Mouse (Mus musculus) liver, embryonic 15.5 days (tissue): ENCODE measurements around the gene Tmem266. TPM values are rescaled to one million over a fixed set of nuclear protein-coding genes. Genes with fewer than 3 reads are reported as not detected.

ENCODE experiments used
- ATAC-seq: fragments of 200-750 bp; cut with Nextera tagmentation; 2 replicates; pipeline ENCODE4 v1.8.0; 2017; ENCODE audit warnings: moderate number of reproducible peaks, mild to moderate bottlenecking, moderate library complexity; ENCODE audit not compliant: insufficient read depth
- H3K27ac ChIP-seq: fragments of 300-500 bp; sonication (generic); replicated peaks from 2 replicates; pipeline ENCODE4 v1.5.1; 2015; ENCODE audit warnings: mild to moderate bottlenecking, inconsistent platforms
- H3K27me3 ChIP-seq: fragments of 300-500 bp; sonication (generic); 2 replicates; pipeline ENCODE4 v1.6.1; 2015; ENCODE audit warnings: mild to moderate bottlenecking, inconsistent platforms
- H3K36me3 ChIP-seq: fragments of 300-500 bp; sonication (generic); replicated peaks from 2 replicates; pipeline ENCODE4 v1.6.1; 2015; ENCODE audit warnings: moderate library complexity, mild to moderate bottlenecking, inconsistent platforms
- H3K4me1 ChIP-seq: fragments of 300-500 bp; sonication (generic); replicated peaks from 2 replicates; pipeline ENCODE4 v1.6.1; 2015; ENCODE audit warnings: inconsistent platforms
- H3K4me2 ChIP-seq: fragments of 300-500 bp; sonication (generic); 2 replicates; pipeline ENCODE4 v1.6.1; 2015; ENCODE audit warnings: moderate library complexity, mild to moderate bottlenecking, inconsistent platforms
- H3K4me3 ChIP-seq: fragments of 300-500 bp; sonication (generic); replicated peaks from 2 replicates; pipeline ENCODE4 v1.5.1; 2015; ENCODE audit warnings: mild to moderate bottlenecking, inconsistent platforms
- H3K9ac ChIP-seq: fragments of 300-500 bp; sonication (generic); 2 replicates; pipeline ENCODE4 v1.6.1; 2015; ENCODE audit warnings: moderate library complexity, mild to moderate bottlenecking, inconsistent platforms
- H3K9me3 ChIP-seq: fragments of 300-500 bp; sonication (generic); replicated peaks from 2 replicates; pipeline ENCODE4 v1.6.1; 2016; ENCODE audit warnings: inconsistent platforms
- WGBS: fragments of 180-500 bp; shearing (Covaris S2); methylation state at CpG from one replicate; pipeline ENCODE4 v1.1.7; 2015; ENCODE audit warnings: mixed read lengths; ENCODE audit not compliant: insufficient replicate concordance; 5-methylcytosine and 5-hydroxymethylcytosine counted together
- polyA plus RNA-seq: library from polyadenylated mRNA; unstranded; fragments of >200 nt; fragmentation: Nextera tagmentation; extraction: Ambion mirVana; gene quantifications from 2 replicates; pipeline ENCODE4 v1.2.1, GENCODE M21; 2015

The Tmem266 gene
- polyA plus RNA-seq, 1 experiment from 2014 or later = not detected

- H3K9ac ChIP-seq = no peak overlapping the region
- H3K27ac ChIP-seq = no peak overlapping the region
- H3K4me3 ChIP-seq = no peak overlapping the region
- ATAC-seq = peak; percentile 25; the same call in 1 of the 2 replicates
- H3K9me3 ChIP-seq = no peaks in the 10 kb centered on the region
- H3K27me3 ChIP-seq = no peaks in the 10 kb centered on the region
- WGBS = 9% methylated on average over 5 of the region's 5 CpGs
- no peaks in the 10 kb centered on the region for H3K4me1 ChIP-seq
- H3K4me2 ChIP-seq = no peak overlapping the region
- H3K36me3 ChIP-seq = no peaks in the 10 kb centered on the region
These were observed 15.2 kb upstream of the Tmem266 start for GRCm38 (mm10) chr9:55311560-55311959.

- no peak for ATAC-seq
- H3K4me2 ChIP-seq = no peak overlapping the region
- H3K27me3 ChIP-seq = no peaks in the 10 kb centered on the region
- no peak overlapping the region for H3K9ac ChIP-seq
- 45% methylated on average over 12 of the region's 12 CpGs for WGBS
- H3K27ac ChIP-seq = no peak overlapping the region
- H3K36me3 ChIP-seq = no peaks in the 10 kb centered on the region
- H3K9me3 ChIP-seq = no peaks in the 10 kb centered on the region
- no peak overlapping the region for H3K4me3 ChIP-seq
- no peaks in the 10 kb centered on the region for H3K4me1 ChIP-seq
These were observed 13.0 kb upstream of the Tmem266 start for GRCm38 (mm10) chr9:55313619-55314261.

GRCm38 (mm10) chr9:55322641-55323040 lies 4.1 kb upstream of the Tmem266 start:
- WGBS = 49% methylated on average over 1 of the region's 1 CpGs
- Histone ChIP-seq H3K4me1 (peaks cover 7% of the 10 kb centered on the region; the same call in 1 of the 2 replicates), H3K27ac (no peak overlapping the region), H3K9me3 (no peaks in the 10 kb centered on the region), H3K36me3 (no peaks in the 10 kb centered on the region), H3K27me3 (peaks cover 63% of the 10 kb centered on the region), H3K9ac (no peak overlapping the region), H3K4me2 (no peak overlapping the region), H3K4me3 (no peak overlapping the region)
- ATAC-seq = no peak

GRCm38 (mm10) chr9:55324085-55324484 lies 2.6 kb upstream of the Tmem266 start:
- no peak overlapping the region for H3K9ac ChIP-seq
- ATAC-seq = no peak
- no peak overlapping the region for H3K4me3 ChIP-seq
- H3K9me3 ChIP-seq = no peaks in the 10 kb centered on the region
- WGBS = 45% methylated on average over 8 of the region's 8 CpGs
- H3K4me1 ChIP-seq = peaks cover 7% of the 10 kb centered on the region; the same call in 1 of the 2 replicates
- H3K27me3 ChIP-seq = peaks cover 78% of the 10 kb centered on the region
- H3K27ac ChIP-seq = no peak overlapping the region
- H3K36me3 ChIP-seq = no peaks in the 10 kb centered on the region
- no peak overlapping the region for H3K4me2 ChIP-seq

DNA sequence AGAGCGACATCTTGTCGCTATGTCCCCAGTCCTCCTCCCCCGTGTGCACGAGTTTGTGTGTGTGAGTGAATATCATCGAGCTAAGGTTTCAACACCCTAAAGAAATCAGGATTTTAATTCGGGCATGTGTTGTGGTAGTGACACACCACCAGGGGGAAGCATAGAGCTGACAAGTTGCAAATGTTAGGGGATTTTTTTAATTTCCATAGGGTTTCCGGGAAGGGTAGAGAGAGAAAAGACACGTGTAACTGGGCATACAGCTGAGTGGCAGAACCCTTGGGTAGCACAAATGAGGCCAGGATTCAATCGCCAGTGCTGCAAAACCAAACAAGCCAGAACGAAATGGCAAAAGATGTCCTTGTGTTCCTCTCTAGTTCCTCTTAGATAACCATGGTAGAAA lies 2.2 kb upstream of the Tmem266 start:
- peaks cover 80% of the 10 kb centered on the region for H3K27me3 ChIP-seq
- no peak overlapping the region for H3K4me2 ChIP-seq
- H3K4me3 ChIP-seq = no peak overlapping the region
- ATAC-seq = no peak
- no peak overlapping the region for H3K27ac ChIP-seq
- H3K4me1 ChIP-seq = peaks cover 7% of the 10 kb centered on the region; the same call in 1 of the 2 replicates
- 40% methylated on average over 10 of the region's 10 CpGs for WGBS
- H3K36me3 ChIP-seq = no peaks in the 10 kb centered on the region
- no peaks in the 10 kb centered on the region for H3K9me3 ChIP-seq
- H3K9ac ChIP-seq = no peak overlapping the region

- no peak overlapping the region for H3K4me2 ChIP-seq
- H3K4me1 ChIP-seq = peaks cover 7% of the 10 kb centered on the region; the same call in 1 of the 2 replicates
- no peaks in the 10 kb centered on the region for H3K9me3 ChIP-seq
- H3K27ac ChIP-seq = no peak overlapping the region
- no peak for ATAC-seq
- H3K36me3 ChIP-seq = no peaks in the 10 kb centered on the region
- no peak overlapping the region for H3K4me3 ChIP-seq
- WGBS = 32% methylated on average over 1 of the region's 1 CpGs
- H3K27me3 ChIP-seq = peaks cover 83% of the 10 kb centered on the region
- no peak overlapping the region for H3K9ac ChIP-seq
These were observed 1.7 kb upstream of the Tmem266 start for GRCm38 (mm10) chr9:55325061-55325460.

DNA sequence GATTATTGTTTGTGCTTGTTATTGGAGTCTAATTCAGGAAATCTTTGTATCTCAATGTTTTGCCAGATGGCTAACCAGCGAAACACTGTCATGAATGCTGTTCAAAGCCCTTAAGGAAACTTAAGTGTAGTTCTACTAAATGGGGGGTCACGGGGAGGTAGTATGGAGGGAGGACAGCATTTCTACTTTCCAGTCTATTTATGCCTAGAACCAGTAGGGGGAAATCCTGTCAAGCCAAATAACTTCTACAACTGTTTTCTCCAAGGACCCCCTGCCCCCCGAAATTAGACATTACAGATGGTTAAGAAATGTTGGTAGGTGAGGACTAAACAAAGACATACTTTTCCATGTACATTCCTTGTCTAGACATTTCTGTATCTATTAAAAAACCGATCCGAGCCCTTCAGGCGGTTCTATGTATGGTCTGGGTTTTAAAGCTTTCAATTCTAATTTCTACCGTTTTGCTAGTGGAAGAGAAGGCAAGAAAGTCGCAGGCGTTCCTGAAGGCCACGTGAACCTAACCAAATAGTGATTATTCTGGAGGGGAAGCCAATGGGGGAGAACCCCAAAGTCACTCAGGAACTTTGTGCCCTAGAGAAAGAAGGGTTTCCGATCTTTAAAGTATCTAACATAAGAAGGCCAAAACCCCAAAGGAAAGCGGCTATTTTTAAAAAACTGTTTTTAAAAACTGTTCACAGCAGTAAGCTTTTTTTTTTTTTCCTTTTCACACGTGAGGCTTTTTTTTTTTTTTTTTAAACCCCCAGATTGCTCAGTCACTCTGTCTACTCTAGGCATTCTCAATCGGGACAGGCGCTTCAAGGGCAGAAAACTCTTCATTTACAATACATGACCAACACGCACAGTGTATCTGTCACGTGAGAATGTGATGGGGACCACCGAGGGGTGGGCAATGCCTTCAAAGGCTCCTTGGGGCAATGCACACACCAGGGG lies 874 bp upstream of the Tmem266 start:
- Histone ChIP-seq H3K27ac (no peak overlapping the region), H3K4me2 (peak overlapping the region; percentile 75), H3K36me3 (no peaks in the 10 kb centered on the region), H3K9ac (no peak overlapping the region), H3K9me3 (no peaks in the 10 kb centered on the region), H3K27me3 (peaks cover 89% of the 10 kb centered on the region), H3K4me3 (peak overlapping the region; percentile 62), H3K4me1 (peaks cover 7% of the 10 kb centered on the region; the same call in 1 of the 2 replicates)
- 12% methylated on average over 18 of the region's 18 CpGs for WGBS
- no peak for ATAC-seq

GRCm38 (mm10) chr9:55327234-55327615 lies 512 bp downstream of the Tmem266 start:
- H3K4me2 ChIP-seq = peak overlapping the region; percentile 75
- peaks cover 7% of the 10 kb centered on the region; the same call in 1 of the 2 replicates for H3K4me1 ChIP-seq
- H3K4me3 ChIP-seq = peak overlapping the region; percentile 62
- H3K9me3 ChIP-seq = no peaks in the 10 kb centered on the region
- H3K27ac ChIP-seq = no peak overlapping the region
- under 1% methylated on average over 13 of the region's 13 CpGs for WGBS
- H3K27me3 ChIP-seq = peaks cover 92% of the 10 kb centered on the region
- H3K9ac ChIP-seq = peak overlapping the region; percentile 18; the same call in 1 of the 2 replicates
- no peak for ATAC-seq
- no peaks in the 10 kb centered on the region for H3K36me3 ChIP-seq

- no peak overlapping the region for H3K9ac ChIP-seq
- H3K27me3 ChIP-seq = peaks cover 94% of the 10 kb centered on the region
These were observed 1.6 kb downstream of the Tmem266 start for GRCm38 (mm10) chr9:55328151-55328918.

DNA sequence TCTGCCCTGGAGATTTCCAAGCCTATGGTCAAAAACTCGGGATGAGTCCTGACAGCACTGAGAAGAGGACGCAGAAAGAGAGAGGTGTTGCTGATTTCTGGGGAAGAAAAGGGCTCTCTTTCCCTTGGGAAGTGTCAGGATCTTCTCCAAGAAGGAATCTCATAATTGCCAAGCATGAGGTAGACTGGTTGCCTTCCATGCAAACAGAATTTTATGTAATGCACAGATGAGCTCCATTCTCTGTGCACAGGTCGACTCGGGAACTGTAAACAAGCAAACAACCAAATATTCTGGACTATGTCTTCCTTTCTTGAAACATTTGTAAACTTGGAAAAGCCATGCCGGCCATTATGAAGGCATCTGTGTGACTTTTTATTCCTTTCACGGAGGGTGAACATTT lies 2.7 kb downstream of the Tmem266 start:
- no peaks in the 10 kb centered on the region for H3K9me3 ChIP-seq
- no peak overlapping the region for H3K4me3 ChIP-seq
- WGBS = 59% methylated on average over 6 of the region's 6 CpGs
- H3K9ac ChIP-seq = no peak overlapping the region
- H3K4me2 ChIP-seq = no peak overlapping the region
- H3K27ac ChIP-seq = no peak overlapping the region
- no peaks in the 10 kb centered on the region for H3K36me3 ChIP-seq
- H3K4me1 ChIP-seq = peaks cover 7% of the 10 kb centered on the region; the same call in 1 of the 2 replicates
- peaks cover 85% of the 10 kb centered on the region for H3K27me3 ChIP-seq
- no peak for ATAC-seq

More at GRCm38 (mm10) chr9:55328151-55328918, 1.6 kb downstream of the Tmem266 start:
- 24% methylated on average over 14 of the region's 14 CpGs for WGBS
- peaks cover 7% of the 10 kb centered on the region; the same call in 1 of the 2 replicates for H3K4me1 ChIP-seq
- no peak overlapping the region for H3K27ac ChIP-seq
- no peak overlapping the region for H3K4me3 ChIP-seq
- H3K4me2 ChIP-seq = no peak overlapping the region
- H3K9me3 ChIP-seq = no peaks in the 10 kb centered on the region
- no peaks in the 10 kb centered on the region for H3K36me3 ChIP-seq
- ATAC-seq = no peak
